In the genomic region with DNA sequence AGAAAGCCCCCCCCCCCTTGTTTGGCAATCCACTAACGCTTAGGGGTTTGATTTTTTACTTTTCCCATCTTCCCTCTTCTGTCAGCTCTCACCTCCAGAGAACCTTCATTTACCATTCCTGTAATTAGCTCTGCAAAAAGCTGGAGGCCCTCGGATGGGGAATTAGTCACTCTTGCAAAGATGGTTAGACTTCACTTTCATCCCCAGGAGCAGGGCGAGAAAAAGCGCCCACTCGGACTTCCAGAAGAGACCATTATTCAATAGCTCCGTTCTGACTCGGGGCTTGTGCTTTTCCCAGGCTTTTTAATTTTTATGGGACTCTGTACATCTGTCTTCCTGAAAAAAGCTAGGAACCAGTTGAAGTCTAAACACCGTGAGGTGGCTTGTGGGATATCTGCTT, we compare ENCODE assay signal across 8 mouse cellular contexts.
A peak's percentile ranks its signal among the peaks of the same experiment; 100 is the strongest.
DNase-seq lines count a peak whose midpoint lies in the region; ATAC-seq and TF ChIP-seq lines count a peak whose summit lies in the region.

No protein-coding gene starts in this region.

- H3K4me2 ChIP-seq in heart, embryonic 13.5 days, result peak overlapping the region; percentile 64
- H3K4me2 ChIP-seq in embryonic facial prominence, embryonic 14.5 days (ENCODE audit: low read depth, low read length), result peak overlapping the region; percentile 49
- H3K4me2 ChIP-seq in limb, embryonic 12.5 days, result peak overlapping the region; percentile 33

- intact Hi-C loops in heart, postnatal 14 days (cut with DNase I), result loop anchor here (5.0 kb wide), 1 partner anchor 105 kb away; no protein-coding TSS in a partner anchor

- no peaks in the 10 kb centered on the region for H3K27me3 ChIP-seq in heart, embryonic 13.5 days (replicated peaks)
- no peaks in the 10 kb centered on the region for H3K27me3 ChIP-seq in E14TG2a.4 (ENCODE audit: insufficient read depth, low read length)
- no peaks in the 10 kb centered on the region for H3K27me3 ChIP-seq in embryonic facial prominence, embryonic 14.5 days (replicated peaks; ENCODE audit: control insufficient read depth, insufficient read depth, low read length)
- H3K27me3 ChIP-seq in limb, embryonic 12.5 days, result no peaks in the 10 kb centered on the region

- TF ChIP-seq CTCF in E14TG2a.4 (conservative IDR thresholded peaks at IDR 0.05; ENCODE audit: low read length), result no peak

- peak overlapping the region; percentile 71 for H3K27ac ChIP-seq in heart, embryonic 13.5 days (replicated peaks)
- H3K27ac ChIP-seq in embryonic facial prominence, embryonic 14.5 days (replicated peaks; ENCODE audit: low read depth, low read length), result peak overlapping the region; percentile 77
- peak overlapping the region; percentile 77 for H3K27ac ChIP-seq in limb, embryonic 12.5 days

- no peak for ATAC-seq in heart, embryonic 13.5 days (ENCODE audit: extremely low read depth, insufficient number of reproducible peaks, low FRiP score, low TSS enrichment)
- no peak for ATAC-seq in embryonic facial prominence, embryonic 14.5 days (ENCODE audit: low read depth)
- ATAC-seq in limb, embryonic 12.5 days (ENCODE audit: insufficient number of reproducible peaks, insufficient read depth, low FRiP score, low TSS enrichment, low read depth), result no peak

- peak overlapping the region; percentile 24 for H3K9ac ChIP-seq in heart, embryonic 13.5 days
- no peak overlapping the region for H3K9ac ChIP-seq in embryonic facial prominence, embryonic 14.5 days (ENCODE audit: low read depth, low read length)
- H3K9ac ChIP-seq in limb, embryonic 12.5 days (replicated peaks), result 0 out of 2 replicates have a peak overlapping the region, but pooled peaks have one; percentile 27

- peaks cover 36% of the 10 kb centered on the region for H3K4me1 ChIP-seq in heart, embryonic 13.5 days
- peaks cover 65% of the 10 kb centered on the region for H3K4me1 ChIP-seq in E14TG2a.4 (replicated peaks; ENCODE audit: low read depth, low read length)
- peaks cover 26% of the 10 kb centered on the region for H3K4me1 ChIP-seq in embryonic facial prominence, embryonic 14.5 days (ENCODE audit: control insufficient read depth, insufficient read depth, low read length)
- peaks cover 23% of the 10 kb centered on the region for H3K4me1 ChIP-seq in limb, embryonic 12.5 days (replicated peaks)

- 30% methylated on average over 8 of the region's 8 CpGs for WGBS in heart, embryonic 13.5 days
- WGBS in embryonic facial prominence, embryonic 14.5 days, result 36% methylated on average over 8 of the region's 8 CpGs
- 33% methylated on average over 8 of the region's 8 CpGs for WGBS in limb, embryonic 12.5 days

- no peak for DNase-seq in heart, postnatal 14 days
- DNase-seq in embryonic facial prominence, embryonic 14.5 days (ENCODE audit: low spot score), result no peak
- no peak for DNase-seq in adrenal gland, adult 2 months
- DNase-seq in spleen, postnatal 14 days (ENCODE audit: low spot score in 2 of 2), result no peak
- DNase-seq in spleen, postnatal 36 days (ENCODE audit: low spot score in 2 of 2), result no peak

- H3K4me3 ChIP-seq in heart, embryonic 13.5 days, result peak overlapping the region; percentile 18
- H3K4me3 ChIP-seq in E14TG2a.4 (replicated peaks; ENCODE audit: low read length), result peak overlapping the region; percentile 50
- no peak overlapping the region for H3K4me3 ChIP-seq in embryonic facial prominence, embryonic 14.5 days (ENCODE audit: low read depth, low read length)
- no peak overlapping the region for H3K4me3 ChIP-seq in limb, embryonic 12.5 days (replicated peaks)

- H3K36me3 ChIP-seq in heart, embryonic 13.5 days, result no peaks in the 10 kb centered on the region
- H3K36me3 ChIP-seq in E14TG2a.4 (ENCODE audit: insufficient read depth, low read length), result peaks cover 31% of the 10 kb centered on the region
- no peaks in the 10 kb centered on the region for H3K36me3 ChIP-seq in embryonic facial prominence, embryonic 14.5 days (ENCODE audit: control insufficient read depth, insufficient read depth, low read length)
- no peaks in the 10 kb centered on the region for H3K36me3 ChIP-seq in limb, embryonic 12.5 days

- no peaks in the 10 kb centered on the region for H3K9me3 ChIP-seq in heart, embryonic 13.5 days
- H3K9me3 ChIP-seq in E14TG2a.4 (ENCODE audit: low read length), result peaks cover 49% of the 10 kb centered on the region
- no peaks in the 10 kb centered on the region for H3K9me3 ChIP-seq in embryonic facial prominence, embryonic 14.5 days (ENCODE audit: control insufficient read depth, low read length)
- no peaks in the 10 kb centered on the region for H3K9me3 ChIP-seq in limb, embryonic 12.5 days

Comparison
In these comparisons a context has a peak if more than half of its experiments do, and no peak if none do; other contexts are left out.
1. H3K4me3 ChIP-seq: peak in heart, embryonic 13.5 days (single experiment) and E14TG2a.4 (single experiment); none in embryonic facial prominence, embryonic 14.5 days (single experiment) and limb, embryonic 12.5 days (single experiment).
2. Peak in every context shown above with its lines, with median percentiles within 50 percentile points of each other: H3K27ac ChIP-seq and H3K4me2 ChIP-seq.